Mouse (Mus musculus): ENCODE measurements around the gene Abhd16b.

GRCm38 (mm10) chr2:181472256-181472827, 20.7 kb upstream of the Abhd16b start:
- no peak for TF ChIP-seq CTCF (IDR thresholded peaks at IDR 0.05; ENCODE audit: extremely low read depth, insufficient read depth, insufficient read length, insufficient replicate concordance)
- TF ChIP-seq POLR2A (IDR thresholded peaks at IDR 0.05; ENCODE audit: low read depth, low read length), result no peak
